Mouse (Mus musculus) forebrain, embryonic 11.5 days (tissue): ENCODE measurements around the gene Aspg. TPM values are rescaled to one million over a fixed set of nuclear protein-coding genes. Genes with fewer than 3 reads are reported as not detected.
A peak's percentile ranks its signal among the peaks of the same experiment; 100 is the strongest.

Experiments
- ATAC-seq: fragments of 200-750 bp; cut with Nextera tagmentation; replicated peaks from 2 replicates; pipeline ENCODE4 v1.8.0; 2017; ENCODE audit warnings: moderate TSS enrichment; ENCODE audit not compliant: low FRiP score
- DNase-seq: peaks from one replicate; pipeline ENCODE4 v3.0.0-alpha.2; 2017; ENCODE audit warnings: low spot score
- H3K27ac ChIP-seq: fragments of 300-500 bp; sonication (generic); 2 replicates; pipeline ENCODE4 v1.5.1; 2014; ENCODE audit warnings: low read depth, low read length
- H3K27me3 ChIP-seq: fragments of 300-500 bp; sonication (generic); 2 replicates; pipeline ENCODE4 v1.6.1; 2014; ENCODE audit warnings: mild to moderate bottlenecking, low read length, mixed read lengths; ENCODE audit not compliant: control insufficient read depth, insufficient read depth
- H3K36me3 ChIP-seq: fragments of 300-500 bp; sonication (generic); 2 replicates; pipeline ENCODE4 v1.6.1; 2014; ENCODE audit warnings: mild to moderate bottlenecking, low read length, moderate library complexity, mixed read lengths; ENCODE audit not compliant: control insufficient read depth, insufficient read depth
- H3K4me1 ChIP-seq: fragments of 300-500 bp; sonication (generic); replicated peaks from 2 replicates; pipeline ENCODE4 v1.6.1; 2014; ENCODE audit warnings: low read length, mixed read lengths; ENCODE audit not compliant: control insufficient read depth, insufficient read depth
- H3K4me2 ChIP-seq: fragments of 300-500 bp; sonication (generic); 2 replicates; pipeline ENCODE4 v1.6.1; 2014; ENCODE audit warnings: low read depth, mild to moderate bottlenecking, low read length, moderate library complexity, mixed read lengths; ENCODE audit not compliant: severe bottlenecking
- H3K4me3 ChIP-seq: fragments of 300-500 bp; sonication (generic); 2 replicates; pipeline ENCODE4 v1.5.1; 2014; ENCODE audit warnings: low read depth, low read length
- H3K9ac ChIP-seq: fragments of 300-500 bp; sonication (generic); 2 replicates; pipeline ENCODE4 v1.6.1; 2014; ENCODE audit warnings: low read length
- H3K9me3 ChIP-seq: fragments of 300-500 bp; sonication (generic); 2 replicates; pipeline ENCODE4 v1.6.1; 2016; ENCODE audit warnings: low read length, mixed read lengths; ENCODE audit not compliant: control insufficient read depth
- WGBS: fragments of 180-500 bp; shearing (Covaris S2); extraction: QIAGEN DNeasy Blood & Tissue Kit; methylation state at CpG from one replicate; pipeline ENCODE4 v1.1.7; 2014; 5-methylcytosine and 5-hydroxymethylcytosine counted together
- polyA plus RNA-seq: library from polyadenylated mRNA; unstranded; fragments of >200 nt; fragmentation: Nextera tagmentation; extraction: Ambion mirVana; gene quantifications from 2 replicates; pipeline ENCODE4 v1.2.1, GENCODE M21; 2014

Gene Aspg
- polyA plus RNA-seq, 1 experiment from 2014 or later, result 0.29 TPM

- Histone ChIP-seq H3K4me1 (peaks cover 20% of the 10 kb centered on the region), H3K36me3 (no peaks in the 10 kb centered on the region; the same call in 1 of the 2 replicates), H3K27me3 (no peaks in the 10 kb centered on the region), H3K9ac (no peak overlapping the region), H3K9me3 (no peaks in the 10 kb centered on the region), H3K27ac (no peak overlapping the region), H3K4me3 (no peak overlapping the region), H3K4me2 (no peak overlapping the region)
- no peak for DNase-seq
- no peak for ATAC-seq
- WGBS, result 66% methylated on average over 8 of the region's 8 CpGs
Measured at GRCm38 (mm10) chr12:112158246-112158645, 51.8 kb downstream of the Aspg start.

GRCm38 (mm10) chr12:112158784-112159183 is 52.3 kb downstream of the Aspg start:
- H3K9me3 ChIP-seq, result no peaks in the 10 kb centered on the region
- H3K27me3 ChIP-seq, result no peaks in the 10 kb centered on the region
- no peaks in the 10 kb centered on the region; the same call in 1 of the 2 replicates for H3K36me3 ChIP-seq
- no peak overlapping the region for H3K4me2 ChIP-seq
- ATAC-seq (no peak), DNase-seq (no peak)
- no peak overlapping the region for H3K9ac ChIP-seq
- H3K27ac ChIP-seq, result no peak overlapping the region
- peaks cover 23% of the 10 kb centered on the region for H3K4me1 ChIP-seq
- no peak overlapping the region for H3K4me3 ChIP-seq

- H3K9ac ChIP-seq, result peak overlapping the region; percentile 3; the same call in 1 of the 2 replicates
- H3K27me3 ChIP-seq, result no peaks in the 10 kb centered on the region
- 19% methylated on average over 16 of the region's 16 CpGs for WGBS
- no peak for DNase-seq
- peaks cover 23% of the 10 kb centered on the region for H3K4me1 ChIP-seq
- no peaks in the 10 kb centered on the region; the same call in 1 of the 2 replicates for H3K36me3 ChIP-seq
- ATAC-seq, result peak; percentile 57
- H3K27ac ChIP-seq, result peak overlapping the region; percentile 67
- H3K9me3 ChIP-seq, result no peaks in the 10 kb centered on the region
- H3K4me3 ChIP-seq, result no peak overlapping the region
- no peak overlapping the region for H3K4me2 ChIP-seq
Measured at GRCm38 (mm10) chr12:112163981-112164839, 57.7 kb downstream of the Aspg start.

- Histone ChIP-seq H3K4me1 (peaks cover 23% of the 10 kb centered on the region), H3K4me3 (no peak overlapping the region), H3K36me3 (no peaks in the 10 kb centered on the region; the same call in 1 of the 2 replicates), H3K9me3 (no peaks in the 10 kb centered on the region), H3K4me2 (no peak overlapping the region), H3K27ac (0 out of 2 replicates have a peak overlapping the region, but pooled peaks have one; percentile 41), H3K9ac (no peak overlapping the region), H3K27me3 (no peaks in the 10 kb centered on the region)
- DNase-seq (no peak), ATAC-seq (0 out of 2 replicates have a peak, but pooled peaks have one; percentile 4)
- 65% methylated on average over 6 of the region's 6 CpGs for WGBS
Measured at GRCm38 (mm10) chr12:112164840-112165219, 58.4 kb downstream of the Aspg start.

- Histone ChIP-seq H3K4me1 (peaks cover 24% of the 10 kb centered on the region), H3K4me2 (no peak overlapping the region), H3K4me3 (no peak overlapping the region), H3K36me3 (no peaks in the 10 kb centered on the region), H3K9me3 (no peaks in the 10 kb centered on the region), H3K27ac (no peak overlapping the region), H3K27me3 (no peaks in the 10 kb centered on the region), H3K9ac (no peak overlapping the region)
- DNase-seq (no peak), ATAC-seq (no peak)
- WGBS, result 68% methylated on average over 5 of the region's 5 CpGs
Measured at GRCm38 (mm10) chr12:112169240-112169639, 62.8 kb downstream of the Aspg start.

DNA sequence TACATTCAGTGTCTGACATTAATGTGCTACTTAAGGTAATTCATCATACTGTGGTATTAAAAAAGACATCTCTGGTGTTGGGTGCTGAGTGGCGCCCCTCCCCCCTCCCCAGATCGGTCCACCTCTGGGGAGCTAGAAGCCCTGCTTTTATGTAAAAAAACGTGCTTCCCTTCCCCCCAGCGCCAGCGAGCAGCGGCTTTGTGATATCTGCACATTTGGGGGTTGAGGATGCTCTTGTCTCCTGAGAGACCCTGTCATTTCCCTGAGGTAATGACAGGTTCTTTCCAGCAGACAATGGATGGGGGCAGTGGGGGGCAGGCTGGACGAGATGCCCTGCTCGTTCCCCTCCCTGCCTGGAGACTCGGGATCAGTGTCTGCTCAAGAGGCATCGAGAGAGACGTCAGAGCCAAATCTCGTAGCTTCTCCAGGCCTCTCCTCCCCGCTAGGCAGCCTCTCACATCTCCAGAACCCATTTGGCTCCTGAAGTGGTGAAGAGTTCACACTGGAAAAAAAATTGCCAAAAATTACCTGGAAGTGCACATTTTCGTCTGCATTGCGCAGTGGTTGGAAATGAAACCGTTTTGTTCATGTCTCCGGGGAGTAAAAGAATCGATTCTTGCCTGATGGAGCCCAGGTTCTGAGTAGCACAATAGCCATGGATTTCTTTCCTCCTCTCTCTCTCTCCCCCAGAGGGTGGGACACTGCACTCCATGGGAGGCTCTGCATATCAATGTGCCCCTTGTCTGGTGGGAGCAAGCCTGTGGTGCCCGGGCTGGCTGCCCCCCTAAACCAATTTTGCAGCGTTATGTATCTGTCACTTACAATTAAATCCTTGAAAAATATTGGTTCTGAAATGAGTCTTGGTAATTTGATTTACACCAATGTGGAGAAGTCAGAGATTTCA is 64.4 kb downstream of the Aspg start:
- ATAC-seq, result peak; percentile 34; the same call in 1 of the 2 replicates
- peaks cover 13% of the 10 kb centered on the region for H3K4me1 ChIP-seq
- H3K9ac ChIP-seq, result peak overlapping the region; percentile 37
- WGBS, result 25% methylated on average over 20 of the region's 20 CpGs
- H3K9me3 ChIP-seq, result no peaks in the 10 kb centered on the region
- H3K36me3 ChIP-seq, result no peaks in the 10 kb centered on the region
- H3K27ac ChIP-seq, result peak overlapping the region; percentile 71
- no peaks in the 10 kb centered on the region for H3K27me3 ChIP-seq
- H3K4me3 ChIP-seq, result no peak overlapping the region
- H3K4me2 ChIP-seq, result no peak overlapping the region
- no peak for DNase-seq

DNA sequence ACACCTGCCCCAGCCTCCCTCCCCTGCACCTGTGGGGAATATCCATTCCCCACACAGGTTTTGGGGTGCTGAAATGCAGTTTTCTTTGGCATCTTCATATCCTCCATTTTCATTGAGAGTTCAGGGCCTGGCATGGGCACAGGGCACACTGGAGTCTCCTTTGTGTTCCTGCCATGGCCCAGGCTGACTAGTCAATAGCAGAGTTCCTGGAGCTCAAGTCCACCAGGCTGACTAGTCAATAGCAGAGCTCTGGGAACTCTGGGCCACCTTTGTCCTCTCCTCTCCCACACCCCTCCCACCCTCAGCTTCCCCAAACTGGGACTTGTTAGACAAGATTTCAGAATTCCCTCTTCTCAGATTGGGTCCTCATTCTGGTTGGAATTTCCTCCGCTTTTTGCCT is 65.2 kb downstream of the Aspg start:
- WGBS, result 88% methylated on average over 1 of the region's 1 CpGs
- DNase-seq, result no peak
- H3K9ac ChIP-seq, result peak overlapping the region; percentile 37
- H3K27ac ChIP-seq, result peak overlapping the region; percentile 71
- H3K9me3 ChIP-seq, result no peaks in the 10 kb centered on the region
- H3K27me3 ChIP-seq, result no peaks in the 10 kb centered on the region
- H3K4me1 ChIP-seq, result peaks cover 13% of the 10 kb centered on the region
- no peak overlapping the region for H3K4me2 ChIP-seq
- H3K4me3 ChIP-seq, result no peak overlapping the region
- no peaks in the 10 kb centered on the region for H3K36me3 ChIP-seq
- ATAC-seq, result no peak

- no peak for ATAC-seq
- H3K27me3 ChIP-seq, result no peaks in the 10 kb centered on the region
- peaks cover 13% of the 10 kb centered on the region for H3K4me1 ChIP-seq
- DNase-seq, result no peak
- H3K36me3 ChIP-seq, result peaks cover 5% of the 10 kb centered on the region; the same call in 1 of the 2 replicates
- H3K27ac ChIP-seq, result no peak overlapping the region
- WGBS, result 59% methylated on average over 8 of the region's 8 CpGs
- no peak overlapping the region for H3K9ac ChIP-seq
- H3K4me3 ChIP-seq, result no peak overlapping the region
- H3K9me3 ChIP-seq, result no peaks in the 10 kb centered on the region
- H3K4me2 ChIP-seq, result no peak overlapping the region
Measured at GRCm38 (mm10) chr12:112172214-112172613, 65.7 kb downstream of the Aspg start.
